Mouse (Mus musculus): ENCODE measurements around the gene Aldh6a1.
A peak's percentile ranks its signal among the peaks of the same experiment; 100 is the strongest.

Gene Aldh6a1

GRCm38 (mm10) chr12:84450718-84451646, at the start of gene Aldh6a1, which contains the start of gene Lin52:
Aldh6a1 (minus strand) TSS chr12:84451004.
Lin52 (plus strand) TSS chr12:84451422.
- DNase-seq (ENCODE audit: low spot score in 2 of 2): peak; percentile 93 to 95

- DNase-seq (ENCODE audit: low spot score in 2 of 2): no peak
These were observed 46.0 kb upstream of the Aldh6a1 start for GRCm38 (mm10) chr12:84496795-84497194.

GRCm38 (mm10) chr12:84487324-84488056, 36.7 kb upstream of the Aldh6a1 start:
- DNase-seq (ENCODE audit: low spot score in 2 of 2): peak in 1 of 2 experiments; percentile 18

- DNase-seq (ENCODE audit: low spot score in 2 of 2): no peak
These were observed 32.2 kb upstream of the Aldh6a1 start for GRCm38 (mm10) chr12:84482778-84483585.

- DNase-seq (ENCODE audit: low spot score in 2 of 2): no peak
These were observed 30.4 kb upstream of the Aldh6a1 start for GRCm38 (mm10) chr12:84481251-84481650.

- DNase-seq (ENCODE audit: low spot score in 2 of 2): no peak
These were observed 28.1 kb upstream of the Aldh6a1 start for GRCm38 (mm10) chr12:84478937-84479336.

GRCm38 (mm10) chr12:84468701-84469100, 17.9 kb upstream of the Aldh6a1 start:
- no peak for DNase-seq (ENCODE audit: low spot score in 2 of 2)

GRCm38 (mm10) chr12:84462856-84463255, 12.1 kb upstream of the Aldh6a1 start:
- no peak for DNase-seq (ENCODE audit: low spot score in 2 of 2)

GRCm38 (mm10) chr12:84461416-84461815, 10.6 kb upstream of the Aldh6a1 start:
- no peak for DNase-seq (ENCODE audit: low spot score in 2 of 2)

- no peak for DNase-seq (ENCODE audit: low spot score in 2 of 2)
These were observed 9.0 kb upstream of the Aldh6a1 start for GRCm38 (mm10) chr12:84459845-84460244.

- DNase-seq (ENCODE audit: low spot score in 2 of 2): no peak
These were observed 6.1 kb upstream of the Aldh6a1 start for GRCm38 (mm10) chr12:84456911-84457310.

- DNase-seq (ENCODE audit: low spot score in 2 of 2): no peak
These were observed 997 bp upstream of the Aldh6a1 start for GRCm38 (mm10) chr12:84451801-84452200.

GRCm38 (mm10) chr12:84450351-84450717, 470 bp downstream of the Aldh6a1 start:
- DNase-seq (ENCODE audit: low spot score in 2 of 2): no peak

GRCm38 (mm10) chr12:84449887-84450286, 917 bp downstream of the Aldh6a1 start:
- DNase-seq (ENCODE audit: low spot score in 2 of 2): no peak

GRCm38 (mm10) chr12:84448181-84448580, 2.6 kb downstream of the Aldh6a1 start:
- DNase-seq (ENCODE audit: low spot score in 2 of 2): no peak

- no peak for DNase-seq (ENCODE audit: low spot score in 2 of 2)
These were observed 3.4 kb downstream of the Aldh6a1 start for GRCm38 (mm10) chr12:84447386-84447785.

GRCm38 (mm10) chr12:84442526-84442925, 8.3 kb downstream of the Aldh6a1 start:
- DNase-seq (ENCODE audit: low spot score in 2 of 2): no peak

GRCm38 (mm10) chr12:84438697-84439096, 12.1 kb downstream of the Aldh6a1 start:
- no peak for DNase-seq (ENCODE audit: low spot score in 2 of 2)

GRCm38 (mm10) chr12:84429825-84430224, 21.0 kb downstream of the Aldh6a1 start:
- DNase-seq (ENCODE audit: low spot score in 2 of 2): no peak

GRCm38 (mm10) chr12:84423990-84424389, 26.8 kb downstream of the Aldh6a1 start:
- no peak for DNase-seq (ENCODE audit: low spot score in 2 of 2)

- no peak for DNase-seq (ENCODE audit: low spot score in 2 of 2)
These were observed 33.2 kb downstream of the Aldh6a1 start for GRCm38 (mm10) chr12:84417605-84417922.

All from urinary bladder, postnatal 4 days (tissue).